Mouse (Mus musculus) thymus, adult 2 months (tissue): ENCODE measurements around the gene Zfand3.

Experiments used
- CTCF ChIP-seq: fragments of 200-500 bp; IDR thresholded peaks from 2 replicates; pipeline ENCODE4 v1.5.1; 2012; ENCODE audit warnings: mild to moderate bottlenecking, control low read depth, low read length, moderate library complexity, borderline replicate concordance; ENCODE audit not compliant: control insufficient read depth, poor library complexity, insufficient read depth; ENCODE audit errors: extremely low read depth
- POLR2A ChIP-seq: fragments of 200-500 bp; IDR thresholded peaks from 2 replicates; pipeline ENCODE4 v1.6.1; 2012; ENCODE audit warnings: mild to moderate bottlenecking, low read length, control low read depth, moderate library complexity; ENCODE audit not compliant: control insufficient read depth, poor library complexity, insufficient read depth; ENCODE audit errors: extremely low read depth

DNA sequence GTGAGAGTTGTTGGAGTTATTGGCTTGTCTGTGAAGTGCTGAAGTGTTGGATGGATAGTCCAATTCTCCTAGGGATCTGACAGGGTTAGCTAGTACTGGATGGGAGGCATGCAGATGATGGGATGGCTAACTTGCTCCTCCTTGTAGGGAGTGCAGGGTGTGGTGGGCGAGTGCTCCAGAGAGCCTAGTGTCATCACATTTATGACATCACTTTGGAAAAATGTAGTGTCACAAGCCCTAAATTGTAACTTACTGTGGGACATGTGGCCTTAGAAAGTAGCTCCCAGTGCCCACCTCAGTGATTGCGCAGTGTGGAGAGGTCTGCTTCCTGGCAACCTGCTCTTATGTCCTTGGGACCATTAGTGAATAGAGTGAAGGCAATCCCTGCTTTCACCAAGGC is 2.3 kb downstream of the Zfand3 start:
- TF ChIP-seq CTCF, result no peak
- TF ChIP-seq POLR2A, result no peak
